8 mouse cellular contexts compared by ENCODE assay signal in the genomic region with DNA sequence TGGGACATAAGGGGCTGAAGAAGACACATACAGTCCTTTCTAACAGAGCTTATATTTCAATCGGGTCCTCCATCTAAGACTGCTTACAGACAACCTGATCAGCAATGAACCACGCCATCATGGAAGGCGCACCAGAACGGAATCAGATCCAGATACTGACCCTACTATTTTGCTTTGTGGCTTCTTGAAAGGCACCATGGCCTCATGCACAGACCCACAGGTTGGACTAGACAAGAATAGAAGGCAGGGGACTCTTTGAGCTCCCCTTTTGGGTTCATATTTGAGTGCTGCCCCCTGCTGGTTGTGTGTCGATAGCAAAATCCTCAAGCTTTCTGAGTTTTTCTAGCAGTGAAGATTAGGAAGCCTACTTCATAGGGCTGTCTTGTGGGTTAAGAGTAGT.
DNase-seq lines count a peak whose midpoint lies in the region; ATAC-seq lines count a peak whose summit lies in the region.

No protein-coding gene starts in this region.

- intact Hi-C loops in left cerebral cortex, postnatal 14 days (cut with DNase I): loop anchor here (5.0 kb wide), 1 partner anchor 170 kb away; no protein-coding TSS in a partner anchor

- peak; percentile 49 for DNase-seq in adrenal gland, adult 8-10 months
- DNase-seq in embryo, embryonic 10.5 days (ENCODE audit: low spot score): peak; percentile 93
- peak; percentile 87 for DNase-seq in gastrocnemius, postnatal 10 days
- peak; percentile 66 to 78 for DNase-seq in left cerebral cortex, postnatal 14 days (ENCODE audit: low spot score in 2 of 2)
- DNase-seq in right cerebral cortex, postnatal 25 days: peak; percentile 66

- peak; percentile 75 for ATAC-seq in inflammation-experienced regulatory T-cells, adult 6 months
- peak; percentile 42 for ATAC-seq in megakaryocyte-erythroid progenitor cell, adult 5-6 weeks (replicated peaks; ENCODE audit: low FRiP score, low TSS enrichment, poor library complexity, severe bottlenecking)
- ATAC-seq in monocyte, adult 5-6 weeks (replicated peaks; ENCODE audit: insufficient number of reproducible peaks, low FRiP score, low TSS enrichment, poor library complexity, severe bottlenecking): no peak
